Mouse (Mus musculus): Measurements from ENCODE around the gene Llgl2.
"Not testable (repeated sequence)": the region's sequence is repeated elsewhere in the genome, so short reads cannot be mapped to it uniquely, and the experiment has no call there.

Gene Llgl2

DNA sequence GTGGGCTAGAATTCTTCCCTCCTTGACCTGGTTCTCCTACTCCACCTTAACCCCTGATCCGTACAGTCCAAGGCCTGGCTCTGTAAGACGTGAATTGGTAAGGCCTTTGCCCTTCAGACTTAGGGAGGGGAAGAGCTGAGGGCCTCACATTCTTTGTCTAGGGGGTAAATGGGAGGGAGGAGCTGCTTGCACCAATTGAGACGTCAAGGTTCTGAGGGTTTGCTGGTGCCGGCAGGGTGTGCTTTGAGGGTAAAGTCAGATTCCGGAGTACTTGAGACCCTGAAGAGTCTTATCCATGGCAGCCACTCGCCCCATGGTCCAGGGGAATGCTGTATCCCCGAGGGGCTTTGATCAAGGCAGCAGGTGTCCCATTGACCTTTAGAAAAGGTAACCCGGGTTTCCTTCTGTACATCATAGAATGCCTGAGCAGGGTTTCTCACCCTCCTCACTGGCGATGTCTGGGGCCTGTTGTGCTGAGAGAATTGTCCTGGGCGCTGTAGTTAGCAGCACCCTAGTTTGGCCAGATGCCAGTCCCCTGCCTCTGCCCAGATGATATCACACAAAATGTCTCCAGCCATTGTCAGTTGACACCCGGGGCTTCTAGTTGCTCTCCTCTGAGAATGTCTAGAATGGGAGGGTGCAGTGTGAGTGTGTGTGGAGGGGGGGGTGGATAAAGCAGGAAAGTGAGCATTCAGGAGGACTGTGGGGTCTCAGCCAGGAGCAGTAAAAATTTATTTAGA is 13.0 kb downstream of the Llgl2 start:
- DNase-seq = no peak

DNA sequence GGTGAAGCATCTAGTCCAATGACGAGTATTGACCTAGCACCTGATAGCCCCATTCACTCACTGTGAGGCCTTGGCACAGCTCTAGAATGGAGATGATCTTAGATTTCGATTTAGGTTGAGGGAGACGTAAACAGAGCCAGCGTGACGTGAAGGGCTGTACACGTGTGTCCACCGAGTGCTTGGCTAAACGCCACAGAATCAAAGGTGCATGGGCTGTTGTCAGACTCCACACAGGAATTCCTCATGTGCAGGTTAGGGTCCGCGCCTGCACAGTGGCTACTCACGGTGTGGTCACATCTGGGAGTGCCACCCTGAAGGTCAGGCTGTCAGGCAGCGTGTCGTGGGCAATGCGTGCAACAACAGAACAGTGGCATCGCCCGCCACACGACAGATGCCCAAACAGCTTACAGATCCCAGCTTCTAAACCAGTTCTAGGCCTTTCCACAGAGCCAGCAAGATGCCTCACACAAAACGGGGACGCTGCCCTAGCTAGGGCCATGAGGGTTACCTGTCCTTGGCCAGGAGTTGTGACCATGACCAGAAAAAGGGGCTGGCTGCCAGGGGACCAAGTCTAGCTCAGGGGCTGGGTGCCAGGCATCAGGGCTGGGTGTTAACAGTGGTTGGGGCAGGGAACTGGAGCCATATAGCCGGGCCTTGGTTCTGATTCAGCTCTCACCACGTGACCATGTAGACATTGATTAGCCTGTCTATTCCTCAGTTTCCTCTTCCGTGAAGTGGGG is 13.9 kb downstream of the Llgl2 start:
- DNase-seq = no peak

DNA sequence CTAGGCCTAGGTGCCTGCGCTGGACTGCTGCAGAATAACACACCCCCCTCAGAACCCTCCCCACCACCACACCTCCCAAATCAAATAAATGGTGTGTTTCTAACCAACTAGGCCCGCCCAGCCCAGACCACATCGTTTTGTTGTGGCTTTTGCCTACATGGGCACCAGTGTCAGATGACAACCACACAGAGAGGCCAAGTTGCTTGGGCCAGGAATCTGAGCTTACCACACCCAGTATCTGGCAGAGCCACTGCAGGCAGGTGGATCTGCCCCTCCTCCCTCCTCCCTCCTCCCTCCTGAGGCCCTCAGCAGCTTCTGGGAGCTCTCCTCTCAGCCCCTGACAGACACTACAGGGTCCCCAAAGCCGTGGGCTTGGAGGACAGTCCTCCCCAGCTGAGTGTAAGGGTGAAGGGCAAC is 15.1 kb downstream of the Llgl2 start:
- no peak for DNase-seq

DNA sequence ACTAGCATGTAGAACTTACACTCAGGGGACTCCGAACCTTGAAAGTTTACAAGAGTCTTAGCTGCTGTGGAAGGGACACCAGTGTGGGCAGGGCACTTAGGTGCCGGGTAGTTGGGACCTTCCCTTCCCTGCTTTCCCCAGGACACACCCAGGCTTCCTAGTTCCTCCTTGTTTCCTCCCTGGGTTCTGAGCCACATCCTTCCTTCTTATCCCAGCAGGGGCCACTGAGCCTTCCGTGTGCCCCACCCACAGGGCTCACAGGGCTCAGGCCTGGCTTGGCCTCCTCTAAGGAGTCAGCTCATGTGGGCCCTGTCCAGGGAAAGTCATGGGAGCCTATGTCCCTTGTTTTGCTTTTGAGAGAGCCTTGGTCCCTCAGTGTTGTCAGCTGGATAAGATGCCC is 15.9 kb downstream of the Llgl2 start:
- no peak for DNase-seq

DNA sequence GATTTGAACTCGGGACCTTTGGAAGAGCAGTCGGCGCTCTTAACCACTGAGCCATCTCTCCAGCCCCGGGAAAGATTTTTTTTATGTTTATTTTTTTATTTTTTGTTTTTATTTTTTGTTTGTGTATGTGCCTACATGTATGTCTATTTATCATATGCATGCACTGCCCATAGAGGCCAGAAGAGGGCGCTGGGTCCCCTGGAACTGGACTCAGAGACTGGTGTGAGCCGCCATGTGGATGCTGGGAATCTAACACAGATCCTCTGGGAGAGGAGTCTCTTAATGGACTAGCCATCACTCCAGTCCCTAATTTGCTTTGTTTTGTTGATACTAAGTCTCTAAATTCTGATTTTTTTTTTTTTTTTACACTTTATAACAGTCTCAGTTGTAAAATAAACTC is 17.2 kb downstream of the Llgl2 start:
- DNase-seq = no peak

DNA sequence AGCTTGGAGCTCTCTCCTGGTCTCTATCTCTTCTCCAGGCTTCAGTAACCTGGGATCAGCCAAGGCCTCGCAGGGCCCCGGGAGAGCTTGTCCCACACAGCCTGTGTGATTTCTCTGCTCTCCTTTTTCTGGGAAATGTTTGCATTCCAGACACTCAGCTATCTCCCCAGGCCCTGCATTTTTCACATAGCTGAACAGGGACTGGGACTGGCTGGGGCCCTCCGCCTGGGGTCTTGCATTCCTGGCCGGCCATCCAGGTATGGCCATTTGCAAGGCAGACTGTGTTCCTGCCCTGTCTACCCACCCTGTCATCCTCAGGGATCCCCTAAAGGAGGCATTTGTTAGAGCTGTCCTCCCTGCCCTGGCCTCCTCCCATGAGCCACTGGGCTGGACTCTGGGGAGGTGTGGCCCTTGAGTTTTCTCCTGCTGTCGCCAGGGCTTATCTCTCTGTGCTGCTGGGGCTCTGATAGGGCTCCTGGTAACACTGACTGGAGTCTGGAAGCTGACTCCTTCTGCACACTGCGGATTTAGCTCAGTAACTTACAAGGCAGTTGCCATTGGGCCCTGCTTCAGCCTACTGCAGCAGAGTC is 18.2 kb downstream of the Llgl2 start:
- no peak for DNase-seq

DNA sequence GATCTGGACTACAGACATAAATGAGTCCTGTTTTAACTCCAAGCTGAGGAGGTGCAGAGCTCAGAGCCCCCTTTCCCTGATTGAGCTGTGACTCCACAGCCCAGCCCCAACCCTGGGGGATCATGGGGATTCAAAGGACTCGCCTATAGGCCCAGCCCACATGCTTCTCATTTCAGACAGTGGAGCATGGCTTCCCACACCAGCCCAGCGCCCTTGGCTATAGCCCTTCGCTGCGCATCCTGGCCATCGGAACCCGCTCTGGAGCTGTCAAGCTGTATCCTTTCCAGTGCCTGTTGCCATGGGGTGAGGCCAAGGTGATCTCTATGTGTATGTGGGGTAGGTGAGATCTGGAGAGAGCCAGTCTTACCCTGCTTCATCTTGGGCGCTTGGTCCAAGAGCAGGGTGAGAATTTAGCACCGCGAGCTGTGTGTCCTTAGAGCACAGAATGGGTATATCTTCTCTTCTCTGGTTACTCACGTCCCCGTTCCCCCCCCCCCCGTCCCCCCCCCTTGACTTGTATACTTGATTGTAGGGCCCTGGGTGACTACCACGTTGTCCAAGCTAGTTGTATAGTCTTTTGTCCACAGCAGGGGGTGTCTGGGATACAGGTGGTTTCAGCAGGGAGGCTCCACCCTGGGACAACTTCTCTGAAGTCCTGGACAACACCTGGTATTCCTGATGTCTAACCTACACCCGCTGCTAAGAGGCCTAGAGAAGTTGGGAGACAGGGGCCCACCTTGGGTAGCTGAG is 19.5 kb downstream of the Llgl2 start:
- no peak for DNase-seq

DNA sequence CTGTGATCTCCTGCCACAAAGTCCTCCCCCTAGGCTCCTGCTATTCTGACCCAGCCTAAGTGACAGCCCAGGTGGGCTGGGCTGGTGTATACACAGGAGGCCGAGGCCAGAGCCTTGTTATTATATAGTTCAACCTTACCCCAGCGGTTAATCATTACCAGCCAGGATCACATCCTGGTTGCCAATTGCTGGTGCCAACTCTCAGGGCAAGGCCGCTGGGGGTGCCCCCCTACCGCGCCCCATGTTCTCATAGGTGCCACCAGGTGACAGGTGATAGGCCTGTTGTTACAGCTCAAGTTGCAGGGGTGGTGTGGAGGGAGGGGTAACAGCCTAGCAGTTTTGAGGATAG is 20.0 kb downstream of the Llgl2 start:
- DNase-seq = no peak

DNA sequence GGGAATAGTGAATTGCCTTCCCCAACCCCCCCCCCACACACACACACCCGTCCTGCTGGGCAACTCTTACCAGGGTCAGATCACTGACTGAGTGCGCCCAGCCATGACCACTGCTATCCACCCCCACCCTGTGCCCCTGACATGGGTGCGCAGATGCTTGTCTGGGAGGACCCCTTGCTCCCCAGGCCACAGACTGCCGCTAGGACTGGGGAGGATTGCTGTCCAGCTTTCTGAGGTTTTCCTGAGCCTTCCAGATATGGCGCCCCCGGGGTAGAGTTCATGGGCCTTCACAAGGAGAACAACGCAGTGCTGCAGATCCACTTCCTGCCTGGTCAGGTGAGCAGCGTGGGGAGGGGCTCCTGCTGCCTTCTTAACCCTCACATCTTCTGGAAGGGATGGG is 20.4 kb downstream of the Llgl2 start:
- no peak for DNase-seq

DNA sequence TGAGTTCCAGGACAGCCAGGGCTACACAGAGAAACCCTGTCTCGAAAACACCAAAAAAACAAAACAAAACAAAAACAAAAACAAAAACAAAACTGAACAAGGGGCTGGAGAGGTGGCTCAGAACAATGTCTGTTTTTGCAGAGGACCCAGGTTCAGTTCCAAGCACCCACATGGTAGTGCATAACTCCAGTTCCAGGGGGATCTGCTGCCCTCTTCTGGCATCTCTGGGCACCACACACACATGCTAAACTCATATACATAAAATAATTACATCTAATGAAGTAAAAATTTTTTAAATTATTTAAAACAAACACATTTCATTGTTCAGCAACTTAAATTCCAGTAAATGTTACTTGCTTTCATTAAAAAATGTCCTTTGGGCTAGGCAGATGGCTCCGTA is 22.0 kb downstream of the Llgl2 start:
- no peak for DNase-seq

DNA sequence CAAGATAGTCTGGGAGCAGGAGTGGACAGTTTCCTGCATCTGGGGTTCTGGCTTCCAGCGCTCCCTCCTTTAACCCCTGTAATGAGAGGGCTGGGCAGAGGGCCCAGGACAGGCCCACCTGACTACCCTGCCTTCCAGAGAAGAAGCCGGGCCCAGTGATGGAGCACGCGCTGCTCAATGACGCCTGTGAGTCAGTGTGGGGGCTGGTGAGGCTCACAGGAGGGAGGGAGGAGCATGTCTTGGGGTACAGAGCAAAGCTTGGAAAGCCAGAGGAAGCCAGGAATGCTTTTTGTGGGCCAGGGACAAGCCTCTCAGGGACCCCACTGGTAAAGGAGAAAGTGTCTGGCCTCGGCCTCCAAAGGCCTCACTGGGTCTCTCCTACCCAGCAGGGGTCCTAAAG is 30.8 kb downstream of the Llgl2 start:
- no peak for DNase-seq

DNA sequence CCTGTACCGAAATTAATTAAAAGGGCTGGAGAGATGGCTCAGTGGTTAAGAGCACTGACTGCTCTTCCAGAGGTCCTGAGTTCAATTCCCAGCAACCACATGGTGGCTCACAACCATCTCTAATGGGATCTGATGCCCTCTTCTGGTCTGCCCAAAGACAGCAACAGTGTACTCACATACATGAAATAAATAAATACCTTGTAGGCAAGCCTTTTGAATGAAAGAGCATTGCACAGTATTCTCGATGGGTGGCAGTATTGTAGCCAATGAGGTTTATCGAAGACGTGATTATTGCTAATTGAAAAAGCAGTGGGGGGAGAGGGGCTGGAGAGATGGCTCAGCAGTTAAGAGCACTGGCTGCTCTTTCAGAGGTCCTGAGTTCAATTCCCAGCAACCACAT is 33.3 kb downstream of the Llgl2 start:
- not testable (repeated sequence) for DNase-seq

DNA sequence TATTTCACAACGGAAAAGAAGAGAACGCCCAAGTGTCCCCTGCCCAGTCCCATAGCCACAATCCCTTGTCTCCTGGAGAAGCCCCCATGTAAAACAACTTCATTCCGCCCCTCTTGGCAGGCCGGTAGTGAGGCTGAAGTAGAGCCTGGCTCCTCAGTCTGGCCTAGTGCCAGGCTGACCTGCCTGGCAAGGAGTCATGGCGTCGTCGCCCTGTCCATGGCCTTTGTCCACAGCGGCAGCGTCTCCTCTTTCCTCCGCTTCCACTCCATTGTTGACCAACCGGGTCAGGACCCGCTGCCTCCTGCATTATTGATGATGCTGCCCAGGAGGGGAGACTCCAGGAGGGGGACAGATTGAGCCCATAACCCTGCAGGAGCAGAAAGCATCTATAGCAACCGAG is 34.1 kb downstream of the Llgl2 start:
- DNase-seq = no peak

DNA sequence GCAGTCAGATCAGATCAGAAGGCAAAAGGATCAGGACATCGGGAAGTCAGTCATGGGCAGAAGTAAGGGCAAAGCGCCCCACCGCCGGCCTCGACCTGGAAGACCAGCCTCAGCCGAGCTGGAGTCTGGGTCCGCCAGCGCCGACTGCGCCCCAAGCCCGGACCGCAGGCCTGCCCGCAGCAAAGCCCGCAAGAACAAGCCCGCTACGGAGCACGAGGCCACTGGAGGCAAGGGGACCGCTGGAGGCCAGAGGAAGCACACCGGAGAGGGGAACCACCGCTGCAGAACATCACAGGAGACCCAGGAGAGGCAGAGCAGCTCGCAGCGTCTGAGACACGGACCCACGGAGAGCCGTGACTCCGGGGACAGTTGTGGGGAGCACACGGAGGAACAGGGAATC is 34.5 kb downstream of the Llgl2 start, which contains the start of gene Myo15b:
Gene Myo15b (plus strand): TSS at position 53 of the 400 bp plus-strand sequence.
- no peak for DNase-seq

DNA sequence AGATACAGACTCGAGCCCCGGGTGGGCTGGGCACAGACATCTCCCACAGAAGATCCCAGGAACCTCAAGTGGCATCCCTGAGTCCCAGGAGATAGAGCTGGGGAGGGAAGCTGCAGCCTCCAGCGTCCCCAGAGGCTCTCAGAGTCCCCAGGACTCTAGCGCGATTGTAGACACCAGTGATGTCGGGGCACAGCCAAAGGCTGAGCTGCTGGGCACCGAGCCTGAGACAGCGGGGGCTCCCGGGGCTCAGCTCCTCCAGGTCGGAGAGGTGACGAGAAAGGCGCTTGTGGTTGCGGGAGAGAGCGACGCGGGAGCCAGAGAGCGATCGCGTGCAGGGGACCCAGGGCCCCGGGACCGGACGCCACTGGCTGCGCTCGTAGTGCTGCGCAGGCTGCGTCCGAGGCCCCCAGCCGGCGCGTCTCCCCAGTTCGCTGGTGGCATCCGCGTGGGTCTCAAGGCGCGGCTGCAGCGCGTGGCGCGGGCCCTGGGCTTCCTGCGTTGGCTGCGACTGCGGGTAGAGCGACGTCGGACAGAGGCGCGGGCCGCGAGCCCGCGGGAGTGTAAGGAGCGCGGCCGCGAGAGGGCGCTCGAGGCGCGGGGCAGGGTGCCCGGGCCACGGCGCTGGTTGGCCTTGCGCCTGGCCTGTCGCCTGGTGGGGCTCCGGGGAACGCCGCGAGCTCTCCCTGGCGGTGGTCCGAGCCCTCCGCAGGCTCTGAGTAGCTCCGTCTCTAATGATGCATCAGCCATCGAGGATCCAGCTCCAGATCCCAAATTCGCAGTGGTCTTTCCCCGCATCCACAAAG is 35.5 kb downstream of the Llgl2 start:
- peak; percentile 77 for DNase-seq

DNA sequence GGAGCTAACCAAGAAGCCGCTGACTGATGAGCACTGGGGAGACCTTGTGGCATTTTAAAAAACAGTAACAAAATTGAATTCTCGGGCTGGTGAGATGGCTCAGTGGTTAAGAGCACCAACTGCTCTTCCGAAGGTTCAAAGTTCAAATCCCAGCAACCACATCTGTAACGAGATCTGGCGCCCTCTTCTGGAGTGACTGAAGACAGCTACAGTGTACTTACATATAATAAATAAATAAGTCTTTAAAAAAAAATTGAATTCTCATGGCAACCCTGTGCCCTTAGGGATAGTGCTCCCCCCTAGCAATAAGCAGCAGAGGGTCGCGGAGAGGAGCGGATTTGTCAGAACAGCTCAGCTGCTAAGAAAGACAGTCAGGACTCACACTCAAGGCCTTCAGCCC is 40.0 kb downstream of the Llgl2 start:
- DNase-seq = no peak

DNA sequence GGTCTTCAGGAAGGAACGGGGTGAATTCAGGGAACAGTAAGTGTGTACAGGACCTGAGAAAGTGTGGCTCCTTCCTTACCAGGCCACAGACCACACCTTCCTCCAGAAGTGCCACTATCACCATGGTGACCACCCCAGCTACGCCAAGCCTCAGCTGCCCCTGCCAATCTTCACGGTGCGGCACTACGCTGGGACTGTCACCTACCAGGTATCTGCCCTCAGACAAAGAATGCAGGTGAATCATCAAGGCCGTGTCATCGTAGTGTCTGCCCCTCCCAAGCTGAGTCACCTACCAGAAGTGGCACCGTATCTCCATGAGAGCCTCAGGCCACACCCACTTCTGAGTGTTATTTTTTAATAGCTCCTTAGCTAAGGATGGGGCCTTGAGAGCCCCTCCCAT is 45.5 kb downstream of the Llgl2 start:
- DNase-seq = no peak

DNA sequence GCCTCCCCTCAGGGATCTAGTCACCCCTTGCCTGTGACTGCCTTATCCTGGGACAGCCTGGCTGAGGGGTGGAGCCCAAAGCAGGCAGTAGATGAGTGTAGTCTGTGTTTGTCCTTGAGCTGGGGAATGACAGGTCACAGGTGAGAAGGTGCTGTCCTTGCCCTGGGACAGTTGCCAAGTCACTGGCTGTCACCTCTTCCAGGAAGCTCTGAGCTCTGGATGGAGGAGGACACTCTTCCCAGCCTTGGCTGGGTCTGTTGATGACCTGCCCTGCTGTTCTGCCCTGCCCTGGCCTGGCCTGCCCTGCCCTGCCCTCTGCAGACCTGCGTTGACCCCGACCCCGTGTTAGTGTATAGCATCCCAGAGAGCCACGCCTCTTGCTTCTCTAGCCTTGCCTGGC is 48.6 kb downstream of the Llgl2 start:
- DNase-seq = no peak

DNA sequence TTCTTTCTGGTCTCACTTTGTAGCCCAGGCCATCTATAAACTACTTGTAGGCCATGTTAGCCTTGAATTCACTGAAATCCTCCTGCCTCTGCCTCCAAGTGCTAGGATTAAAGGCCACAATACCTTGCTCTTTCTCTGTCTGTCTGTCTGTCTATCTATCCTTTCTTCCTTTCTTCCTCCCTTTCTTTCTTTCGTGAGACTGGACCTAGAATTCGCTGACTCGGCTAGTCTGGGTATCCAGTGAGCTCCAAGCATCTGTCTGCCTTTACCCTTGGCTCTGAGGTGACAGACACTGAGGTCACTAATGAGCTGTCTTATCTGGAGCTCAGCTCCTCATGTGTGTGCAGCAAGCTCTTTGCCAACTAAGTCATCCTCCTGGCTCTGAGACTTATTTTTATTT is 52.1 kb downstream of the Llgl2 start:
- DNase-seq = no peak

DNA sequence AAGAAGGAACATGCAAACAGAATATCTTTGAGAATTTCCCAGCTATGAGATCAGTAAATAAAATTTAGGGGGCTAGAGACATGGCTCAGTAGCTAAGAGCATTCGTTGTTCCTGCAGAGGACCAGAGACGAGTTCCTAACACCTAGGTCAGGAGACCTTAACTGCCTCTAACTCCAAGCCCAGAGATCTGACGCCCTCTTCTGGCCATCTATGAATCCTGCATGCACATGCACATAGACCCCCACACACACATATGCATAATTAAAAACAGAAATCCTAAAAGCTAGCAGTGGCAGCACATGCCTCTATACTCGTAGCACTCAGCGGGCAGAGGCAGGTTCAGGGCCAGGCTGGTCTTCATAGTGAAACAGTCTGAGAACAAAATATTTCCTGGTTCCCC is 52.6 kb downstream of the Llgl2 start:
- no peak for DNase-seq

DNA sequence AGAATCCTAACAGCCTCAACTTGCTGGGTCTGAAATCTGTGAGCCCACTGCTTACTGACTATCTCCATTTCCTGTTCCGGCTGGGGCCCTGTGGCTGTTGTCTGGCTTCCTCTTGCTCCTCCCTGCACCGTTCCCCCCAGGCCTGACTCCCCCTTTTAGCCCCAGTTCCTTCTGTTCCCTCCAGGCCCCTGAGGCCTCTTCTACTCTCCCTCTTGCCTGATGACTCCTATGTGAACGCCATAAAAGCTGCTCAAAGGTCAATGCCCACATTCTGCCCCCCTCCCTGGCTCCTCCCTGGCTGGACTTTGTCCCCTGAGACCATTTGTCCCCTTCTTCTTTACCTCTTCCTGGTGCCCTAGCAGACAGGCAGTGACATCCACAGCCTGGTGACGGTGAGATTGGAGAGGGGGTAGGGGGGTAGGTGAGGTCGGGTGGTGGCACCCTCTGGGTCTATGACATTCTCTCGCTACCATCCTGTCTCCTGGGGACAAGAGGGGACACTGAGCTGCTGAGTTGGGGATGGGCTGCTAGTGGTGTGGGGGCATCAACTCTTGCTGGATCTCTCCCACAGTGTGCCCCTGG is 53.4 kb downstream of the Llgl2 start:
- DNase-seq = no peak

DNA sequence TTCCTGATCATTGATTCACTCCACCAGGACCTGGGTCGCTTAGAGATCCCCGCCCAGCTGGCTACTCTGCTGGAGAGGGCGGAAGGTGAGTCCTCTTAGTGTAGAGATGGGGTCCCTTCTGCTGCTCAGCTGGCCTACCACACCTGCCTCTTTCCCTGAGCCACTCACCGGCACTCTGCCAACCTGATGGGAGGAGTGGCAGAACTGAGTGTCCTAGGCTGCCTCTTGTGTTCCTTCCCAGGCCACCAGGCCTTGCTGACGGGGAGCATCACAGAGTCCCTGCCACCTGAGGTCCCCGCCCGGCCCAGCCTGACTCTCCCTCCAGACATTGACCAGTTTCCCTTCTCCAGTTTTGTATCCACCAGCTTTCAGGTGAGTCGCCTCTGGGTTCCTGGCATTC is 54.2 kb downstream of the Llgl2 start:
- DNase-seq = no peak
